Mouse (Mus musculus) 3134 (cell line): ENCODE data around the gene Csf2rb2.
"Not testable (repeated sequence)": the region's sequence is repeated elsewhere in the genome, so short reads cannot be mapped to it uniquely, and the experiment has no call there.

Source experiments
- DNase-seq: peaks from one replicate; pipeline ENCODE4 v3.0.0-alpha.2; 2011; ENCODE audit warnings: low spot score; ENCODE audit not compliant: insufficient read length; ENCODE audit errors: extremely low read depth

The Csf2rb2 gene

DNA sequence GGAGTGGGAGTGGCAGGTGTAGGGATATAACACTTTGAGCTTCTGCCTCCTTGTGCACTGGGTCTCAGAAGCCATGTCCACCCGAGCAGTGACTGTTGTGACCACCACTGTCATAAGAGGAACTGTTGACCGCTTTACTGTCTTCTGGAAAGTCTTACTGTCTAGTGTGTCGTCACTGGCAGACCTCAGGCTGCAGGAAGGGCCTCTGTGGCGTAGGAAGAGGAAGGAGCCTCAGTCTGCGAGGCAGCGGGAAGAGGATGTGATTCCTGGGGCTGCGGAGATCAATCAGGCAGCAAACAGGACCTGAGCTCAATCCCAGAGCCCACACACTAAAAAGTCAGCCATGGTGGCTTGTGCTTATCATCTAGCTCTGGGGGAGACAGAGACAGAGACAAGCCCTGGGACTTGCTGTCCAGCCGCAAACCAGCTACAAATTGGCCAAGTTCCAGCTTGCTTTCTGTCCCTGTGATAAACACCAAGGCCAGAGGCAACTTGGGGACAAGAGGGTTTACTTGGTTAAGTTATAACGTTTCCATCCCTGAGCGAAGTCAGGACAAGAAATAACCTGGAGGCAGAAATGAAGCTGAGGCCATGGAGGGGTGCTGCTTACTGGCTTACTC lies 47.2 kb downstream of the Csf2rb2 start:
- DNase-seq = no peak

DNA sequence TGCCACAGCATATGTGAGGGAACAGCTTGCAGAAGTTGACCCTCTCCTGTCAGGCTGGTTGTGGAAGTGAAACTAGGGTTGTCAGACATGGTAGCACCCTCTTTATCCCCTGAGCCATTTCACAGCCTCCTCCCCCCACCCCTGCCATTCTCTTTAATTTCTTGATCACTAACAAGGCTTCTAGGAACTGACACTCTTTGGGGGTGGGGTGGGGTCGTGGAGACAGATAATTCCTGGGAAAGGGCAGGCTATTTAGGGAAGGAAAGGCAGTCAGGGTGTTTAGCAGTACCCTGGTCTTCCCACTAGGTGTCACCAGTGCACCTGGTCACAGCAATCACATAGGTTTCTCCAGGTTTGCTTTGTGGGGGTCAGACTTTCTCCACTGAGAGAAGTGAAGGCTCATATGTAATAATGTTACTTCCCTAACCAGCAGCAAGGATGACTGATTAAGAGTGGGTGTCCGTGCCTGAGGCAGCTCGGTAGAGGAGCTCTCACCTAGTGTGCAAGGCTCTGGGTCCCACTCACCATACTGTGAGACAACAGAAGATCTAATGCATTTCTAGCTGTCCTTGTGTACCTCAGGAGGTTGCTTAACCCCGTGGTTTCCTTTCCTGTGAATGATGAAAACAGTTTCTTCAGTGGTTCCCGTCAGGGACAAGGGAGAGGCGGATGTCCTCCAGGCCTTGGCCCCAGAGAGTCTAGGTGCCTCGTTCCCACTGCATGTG lies 48.0 kb downstream of the Csf2rb2 start:
- no peak for DNase-seq

DNA sequence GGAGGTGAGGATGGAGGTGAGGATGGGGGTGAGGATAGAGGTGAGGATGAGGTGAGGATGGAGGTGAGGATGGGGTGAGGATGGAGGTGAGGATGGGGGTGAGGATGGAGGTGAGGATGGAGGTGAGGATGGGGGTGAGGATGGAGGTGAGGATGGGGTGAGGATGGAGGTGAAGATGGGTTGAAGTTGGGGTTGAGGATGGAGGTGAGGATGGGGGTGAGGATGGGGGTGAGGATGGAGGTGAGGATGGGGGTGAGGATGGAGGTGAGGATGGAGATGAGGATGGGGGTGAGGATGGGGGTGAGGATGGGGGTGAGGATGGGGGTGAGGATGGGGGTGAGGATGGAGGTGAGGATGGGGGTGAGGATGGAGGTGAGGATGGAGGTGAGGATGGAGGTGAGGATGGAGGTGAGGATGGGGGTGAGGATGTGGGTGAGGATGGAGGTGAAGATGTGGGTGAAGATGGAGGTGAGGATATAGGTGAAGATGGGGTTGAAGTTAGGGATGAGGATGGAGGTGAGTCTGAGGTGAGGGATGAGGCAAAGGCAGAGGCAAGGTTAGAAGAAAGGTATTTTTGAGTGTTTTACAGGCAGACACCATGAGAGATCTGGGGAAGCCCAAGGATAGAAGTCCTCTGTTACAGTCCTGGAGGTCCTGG lies 48.8 kb downstream of the Csf2rb2 start:
- not testable (repeated sequence) for DNase-seq

DNA sequence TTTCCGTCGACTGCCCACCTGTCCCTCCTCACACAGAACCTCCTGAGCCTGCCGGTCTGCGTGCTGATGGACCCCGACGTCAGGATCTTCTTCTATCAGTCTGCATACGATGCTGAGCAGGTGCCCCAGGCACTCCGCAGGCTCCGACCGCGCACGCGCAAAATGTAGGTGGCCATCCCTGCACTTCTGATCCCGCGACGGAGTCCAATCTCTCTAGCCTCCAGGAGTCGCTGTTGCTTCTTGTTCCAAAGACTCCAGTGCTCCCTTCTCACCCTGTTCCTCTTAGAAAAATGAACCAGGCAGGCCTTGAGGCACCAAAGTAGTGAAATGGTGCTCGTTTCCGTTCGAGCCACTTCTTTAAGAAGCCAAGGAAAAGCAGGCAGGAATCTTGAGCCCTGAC lies 50.8 kb downstream of the Csf2rb2 start:
- DNase-seq = peak; percentile 27

DNA sequence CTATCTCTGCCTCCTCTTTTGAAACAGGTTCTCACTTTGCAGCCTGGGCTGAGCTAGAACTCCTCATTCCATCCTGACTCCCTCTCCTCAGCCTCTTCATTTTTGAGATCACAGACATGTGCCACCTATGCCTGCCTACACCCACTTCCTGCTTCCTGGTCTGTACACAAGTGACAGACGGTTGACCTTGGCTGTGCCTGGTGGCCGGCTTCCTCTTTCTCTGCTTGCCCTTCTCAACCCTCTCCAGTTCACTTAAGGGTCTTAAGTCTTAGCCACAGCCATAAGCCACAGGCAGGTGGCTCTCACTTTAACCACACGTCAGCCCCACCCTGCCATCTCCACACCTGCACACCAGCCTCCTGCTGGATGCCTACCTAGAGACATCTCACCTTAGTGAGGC lies 57.1 kb downstream of the Csf2rb2 start:
- DNase-seq = no peak

DNA sequence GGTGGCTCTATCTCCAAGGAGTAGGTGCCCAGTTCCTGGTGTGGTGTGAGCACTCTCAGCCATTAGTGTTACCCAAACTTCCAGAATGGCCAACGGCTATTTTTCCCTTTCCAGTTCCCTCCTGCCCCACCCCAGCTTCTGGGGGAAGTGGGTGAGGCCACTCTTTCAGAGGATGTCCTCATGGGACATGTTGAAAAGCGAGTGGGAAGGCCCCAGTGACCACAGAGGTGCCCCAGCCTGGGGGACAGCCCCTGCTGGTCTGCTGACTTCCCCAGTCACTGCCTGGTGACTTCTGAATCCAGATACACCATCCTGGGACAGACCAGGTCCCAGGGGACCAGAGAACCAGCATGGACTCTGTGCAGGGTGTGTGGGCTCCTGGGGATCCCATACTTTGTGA lies 57.9 kb downstream of the Csf2rb2 start:
- DNase-seq = no peak

DNA sequence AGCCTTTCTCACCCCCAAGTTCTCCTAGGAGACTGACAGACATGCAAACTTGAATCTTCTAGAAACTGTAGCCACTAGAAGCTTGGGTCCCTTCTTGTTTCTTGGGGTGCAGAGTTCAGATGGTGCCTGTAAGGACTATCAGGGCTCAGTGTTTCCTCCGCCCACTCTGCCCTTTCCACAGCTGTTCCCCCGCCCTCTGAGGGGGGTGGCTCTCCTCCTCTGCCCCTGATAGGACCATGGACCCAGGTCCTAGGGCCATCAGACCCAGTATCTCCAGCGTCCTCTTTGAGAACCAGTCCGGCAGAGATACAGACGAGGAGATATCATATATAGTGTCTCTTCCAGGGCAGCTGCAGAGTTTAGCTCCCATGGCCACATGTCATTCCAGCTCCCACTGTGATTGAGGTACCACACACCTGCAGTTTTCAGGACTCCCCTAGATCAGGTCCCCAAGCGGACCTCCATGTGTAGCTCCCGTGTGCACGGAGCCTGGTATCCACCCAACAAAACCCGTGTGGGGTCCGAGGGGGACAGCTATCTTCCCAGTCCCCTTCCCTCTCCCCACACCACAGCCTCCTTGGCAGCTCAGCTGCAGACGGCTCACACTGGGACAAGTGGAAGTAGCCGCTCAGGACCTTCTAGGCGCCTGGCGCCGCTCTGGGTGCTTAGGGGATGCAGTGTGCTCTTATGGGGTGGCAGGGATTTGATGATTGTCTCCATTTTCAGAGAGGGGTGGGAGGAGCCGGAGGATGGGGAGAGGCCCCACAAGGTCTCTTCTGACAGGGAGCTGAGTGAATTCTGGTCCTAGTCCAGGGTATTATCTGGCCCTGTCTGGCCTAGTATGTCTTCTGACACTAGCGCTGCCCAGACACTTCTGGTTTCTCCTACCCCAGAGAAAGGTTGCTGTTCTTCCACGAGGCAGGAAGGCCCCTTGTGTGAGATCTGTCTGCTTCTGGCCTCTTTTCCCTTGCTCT lies 59.1 kb downstream of the Csf2rb2 start:
- DNase-seq = no peak

DNA sequence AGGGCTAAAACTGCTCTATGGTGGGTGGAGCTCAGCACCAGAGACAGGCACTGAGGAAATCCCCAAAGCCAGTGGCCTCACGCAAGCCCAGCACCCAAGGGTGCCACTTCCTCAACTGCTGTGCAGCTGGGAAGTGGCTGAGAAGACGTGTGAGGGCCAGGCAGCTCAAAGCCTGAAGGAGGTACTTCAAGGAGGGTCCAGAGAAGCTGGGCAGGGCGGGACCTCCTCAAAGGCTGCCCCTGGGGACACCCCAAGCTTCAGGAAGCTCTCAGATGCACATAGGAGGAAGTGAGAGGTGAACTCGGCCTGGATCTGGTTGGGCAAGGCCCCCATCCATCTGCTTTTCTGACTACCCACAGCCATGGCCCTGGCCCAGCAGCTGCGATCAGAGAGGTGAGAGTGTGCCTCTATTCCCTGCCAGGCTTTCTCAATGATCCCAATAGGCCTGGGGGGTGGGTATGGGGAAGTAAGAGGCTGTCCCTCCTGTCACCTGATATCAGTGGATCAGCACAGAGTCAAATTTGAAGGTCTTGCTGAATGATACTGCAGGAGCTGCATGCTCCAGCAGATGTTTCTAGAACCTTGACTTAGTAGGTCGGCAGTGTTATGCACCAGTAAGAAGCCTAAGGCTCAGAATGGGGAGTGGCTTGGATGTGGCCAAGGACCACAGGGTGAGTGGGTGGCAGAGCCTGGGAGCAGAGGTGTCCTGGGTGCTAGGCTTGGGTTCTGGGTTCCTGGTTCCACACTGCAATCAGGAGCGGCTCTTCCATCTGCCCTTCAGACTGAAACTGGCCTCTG lies 60.6 kb downstream of the Csf2rb2 start, which contains the start of gene Ncf4:
Gene Ncf4, plus strand, starts transcription at position 107 of the 798 bp plus-strand sequence.
- DNase-seq = no peak

DNA sequence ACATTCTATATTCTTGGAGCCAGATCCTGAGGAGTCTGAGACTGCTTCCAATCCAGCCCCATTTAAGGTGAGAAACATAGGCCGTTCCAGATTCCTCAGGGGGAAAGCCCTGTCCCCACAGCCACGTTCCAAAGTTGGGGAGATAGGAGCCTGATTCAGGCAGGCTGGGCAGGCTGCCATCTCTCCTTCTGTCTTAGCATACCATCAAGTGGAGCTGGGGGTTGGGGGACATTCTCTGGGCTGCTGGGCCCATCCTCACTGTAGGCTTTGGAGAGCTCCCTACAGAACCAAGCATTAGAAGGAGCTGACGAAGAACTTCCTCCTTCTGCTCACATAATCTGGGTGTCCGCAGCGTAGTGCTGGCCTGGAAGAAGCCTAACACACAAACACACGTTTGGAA lies 61.7 kb downstream of the Csf2rb2 start:
- no peak for DNase-seq

DNA sequence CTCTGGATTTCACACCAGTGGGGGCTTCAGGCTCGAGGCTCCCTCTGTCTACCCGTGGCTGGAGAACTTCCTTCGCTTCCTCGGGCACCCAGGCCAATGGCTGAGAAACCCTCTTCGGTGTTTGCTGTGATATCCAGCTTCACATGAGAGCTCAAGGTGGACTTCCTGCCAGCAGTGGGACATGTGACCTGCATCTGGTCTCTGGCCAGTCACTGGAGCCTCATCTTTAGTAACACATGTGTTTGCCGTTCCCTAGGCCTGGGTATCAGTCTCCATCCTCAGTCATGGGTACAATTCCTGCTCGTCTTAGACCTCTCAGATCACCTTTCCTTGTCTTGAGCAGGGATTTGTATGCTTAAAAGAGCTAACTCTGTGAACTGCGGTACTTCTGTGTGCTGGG lies 62.5 kb downstream of the Csf2rb2 start:
- no peak for DNase-seq

DNA sequence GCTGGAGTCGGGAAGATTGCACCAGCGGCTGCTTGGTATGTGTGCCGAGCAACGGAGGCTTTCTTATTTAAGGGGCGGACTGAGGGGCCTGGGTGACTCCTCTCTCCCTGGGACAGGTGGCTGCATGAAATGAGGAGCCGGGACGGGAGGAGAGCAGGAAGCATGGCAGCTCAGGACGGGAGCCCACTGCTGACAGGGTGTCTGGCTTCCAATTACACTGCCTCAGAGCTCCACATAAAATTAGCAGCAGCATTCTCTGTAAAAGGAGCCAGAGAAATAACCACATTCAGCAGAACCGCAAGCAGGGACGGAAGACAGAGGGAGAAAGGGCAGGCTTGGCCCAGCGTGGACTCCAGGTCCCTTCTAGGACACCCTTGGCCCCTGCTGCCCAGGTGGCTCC lies 64.2 kb downstream of the Csf2rb2 start:
- DNase-seq = no peak

DNA sequence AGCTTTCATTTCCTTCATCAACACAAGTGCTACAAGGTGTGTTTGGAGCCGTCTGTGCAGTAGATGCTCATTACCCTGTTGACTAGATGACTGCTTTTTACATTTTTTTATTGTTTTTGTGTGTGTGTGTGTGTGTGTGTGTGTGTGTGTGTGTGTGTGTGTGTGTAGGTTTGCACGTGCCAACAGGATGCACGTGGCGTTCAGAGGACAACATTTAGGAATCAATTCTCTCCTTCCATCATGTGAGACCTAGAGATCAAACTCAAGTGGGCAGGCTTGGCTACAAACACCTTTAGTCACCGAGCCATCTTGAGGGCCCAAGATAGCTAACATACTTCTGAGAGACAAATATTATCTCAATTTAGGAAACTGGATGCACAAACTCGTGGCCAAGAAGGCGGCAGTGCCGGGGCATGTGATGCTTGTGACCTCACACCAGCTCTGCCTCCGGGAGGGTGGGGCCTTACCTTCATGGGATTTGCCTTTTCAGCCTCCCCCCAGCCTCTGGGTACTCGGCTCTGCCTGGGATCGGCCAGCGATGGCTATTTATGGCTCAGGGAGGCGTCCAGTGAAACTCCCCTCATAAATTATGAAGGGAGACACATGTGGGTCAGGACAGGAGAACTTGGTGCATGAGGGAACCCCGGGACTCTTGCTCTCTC lies 65.4 kb downstream of the Csf2rb2 start:
- DNase-seq = no peak

DNA sequence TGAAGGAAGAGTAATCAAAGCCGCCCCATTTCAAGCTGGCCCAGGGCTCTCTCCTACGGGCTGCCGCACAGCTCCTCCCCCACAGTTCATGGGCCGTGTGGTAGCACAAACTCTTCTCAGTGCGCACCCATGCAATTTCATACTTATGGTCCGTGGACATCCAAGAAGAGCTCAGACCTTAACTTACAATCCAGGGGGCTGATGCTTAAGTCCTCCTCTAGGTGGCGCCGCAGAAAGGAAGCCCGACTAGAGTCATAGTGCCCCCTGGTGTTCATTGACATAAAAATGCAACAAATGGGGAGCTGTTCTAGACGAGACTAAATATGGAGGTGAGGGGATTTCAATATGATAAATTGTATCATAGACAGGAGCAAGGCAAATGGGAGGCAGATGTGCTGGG lies 66.1 kb downstream of the Csf2rb2 start:
- DNase-seq = peak; percentile 47

DNA sequence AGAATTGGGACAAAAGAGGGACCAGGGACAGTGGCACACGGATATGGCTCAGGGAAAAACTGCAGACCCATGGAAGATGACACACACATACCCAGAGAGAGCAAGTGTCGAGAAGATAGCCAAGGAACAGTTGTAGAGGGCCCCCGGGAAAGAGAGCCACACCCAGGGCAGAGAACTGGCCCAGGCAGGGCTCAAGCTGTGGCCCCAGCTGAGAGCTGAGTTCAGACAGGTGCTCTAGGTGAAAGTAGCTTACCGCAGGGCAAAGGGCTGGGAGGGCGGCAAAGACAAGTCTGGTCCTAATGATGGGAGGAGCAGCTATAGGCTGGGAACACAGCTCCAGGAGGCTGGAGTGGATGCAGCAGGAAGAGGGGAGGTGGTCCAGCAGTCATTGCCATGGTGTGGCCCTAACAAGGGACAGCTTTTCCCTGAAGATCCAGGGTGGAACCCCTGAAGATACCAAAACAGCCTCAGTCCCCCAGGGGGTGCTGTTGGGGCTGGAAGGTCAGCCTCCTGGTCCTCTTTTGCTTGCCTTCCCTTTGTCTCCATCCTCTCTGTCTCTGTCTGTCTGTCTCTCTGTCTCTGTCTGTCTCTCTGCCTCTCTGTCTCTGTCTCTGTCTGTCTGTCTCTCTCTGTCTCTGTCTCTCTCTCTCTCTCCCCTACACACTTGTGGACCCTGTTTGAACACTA lies 70.6 kb downstream of the Csf2rb2 start:
- DNase-seq = no peak
